Mouse (Mus musculus) lung, adult 2 months (tissue): ENCODE results near the gene Brwd1.

Experiments used
- CTCF ChIP-seq: fragments of 200-500 bp; IDR thresholded peaks from 2 replicates; pipeline ENCODE4 v1.5.1; 2011; ENCODE audit warnings: mild to moderate bottlenecking, low read length, control low read depth; ENCODE audit not compliant: insufficient read depth
- POLR2A ChIP-seq: fragments of 200-500 bp; IDR thresholded peaks from 2 replicates; pipeline ENCODE4 v1.6.1; 2011; ENCODE audit warnings: low read depth, mild to moderate bottlenecking, control low read depth, low read length, borderline replicate concordance; ENCODE audit errors: extremely low read depth

- TF ChIP-seq CTCF (no peak), POLR2A (no peak)
Measured at GRCm38 (mm10) chr16:96120022-96120623, 37.8 kb upstream of the Brwd1 start.
